Mouse (Mus musculus): ENCODE measurements around the gene Whrn. TPM values are rescaled to one million over a fixed set of nuclear protein-coding genes. Genes with fewer than 3 reads are reported as not detected.

The Whrn gene
- polyA plus RNA-seq, 1 experiment from 2014 or later, result 1.9 TPM

DNA sequence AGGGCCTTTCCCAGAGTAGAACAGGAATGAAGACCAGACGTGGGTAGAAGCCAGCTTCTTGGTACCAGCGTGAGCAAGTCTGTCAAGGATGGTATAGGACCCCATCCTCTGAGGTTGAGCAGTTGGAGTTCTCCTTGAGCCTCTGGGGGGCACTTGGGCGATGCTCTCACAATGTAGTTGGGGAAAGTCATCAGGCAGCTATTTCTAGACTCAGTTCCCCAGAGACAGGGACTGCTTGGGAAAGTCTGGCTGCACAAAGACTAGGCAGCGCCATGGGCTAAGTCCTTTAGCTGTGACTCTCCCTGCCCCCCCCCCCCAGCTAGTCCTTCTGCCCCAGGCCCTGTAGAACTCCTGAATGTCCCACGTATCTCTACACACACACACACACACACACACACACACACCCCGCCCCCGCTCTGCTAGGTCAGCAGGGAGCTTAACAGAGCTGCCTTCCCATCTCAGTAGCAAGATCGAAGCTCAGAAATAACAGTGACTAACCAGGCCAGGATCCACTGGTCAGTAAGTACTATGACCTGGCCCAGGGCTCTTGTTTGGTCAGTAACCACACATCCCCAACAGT is 96.0 kb downstream of the Whrn start:
- DNase-seq (ENCODE audit: low spot score), result no peak
- H3K4me2 ChIP-seq (replicated peaks; ENCODE audit: low read depth, low read length), result 0 out of 2 replicates have a peak overlapping the region, but pooled peaks have one; percentile 22
- no peak for ATAC-seq
- no peak overlapping the region for H3K4me3 ChIP-seq (ENCODE audit: low read depth, low read length)
- no peak overlapping the region for H3K9ac ChIP-seq (replicated peaks; ENCODE audit: low read depth)
- peaks cover 5% of the 10 kb centered on the region; the same call in 1 of the 2 replicates for H3K36me3 ChIP-seq (ENCODE audit: insufficient read depth, low read length)
- H3K4me1 ChIP-seq (ENCODE audit: insufficient read depth, low read depth, low read length), result peaks cover 19% of the 10 kb centered on the region
- WGBS, result 56% methylated on average over 8 of the region's 8 CpGs
- no peaks in the 10 kb centered on the region for H3K9me3 ChIP-seq (ENCODE audit: low read length)
- peak overlapping the region; percentile 84 for H3K27ac ChIP-seq (ENCODE audit: low read length)
- no peaks in the 10 kb centered on the region for H3K27me3 ChIP-seq (replicated peaks; ENCODE audit: insufficient read depth, low read length)
- TF ChIP-seq CTCF (IDR thresholded peaks at IDR 0.05), result 0 out of 2 replicates have a peak, but pooled peaks have one; percentile 18
- no peak for TF ChIP-seq EP300 (IDR thresholded peaks at IDR 0.05)

DNA sequence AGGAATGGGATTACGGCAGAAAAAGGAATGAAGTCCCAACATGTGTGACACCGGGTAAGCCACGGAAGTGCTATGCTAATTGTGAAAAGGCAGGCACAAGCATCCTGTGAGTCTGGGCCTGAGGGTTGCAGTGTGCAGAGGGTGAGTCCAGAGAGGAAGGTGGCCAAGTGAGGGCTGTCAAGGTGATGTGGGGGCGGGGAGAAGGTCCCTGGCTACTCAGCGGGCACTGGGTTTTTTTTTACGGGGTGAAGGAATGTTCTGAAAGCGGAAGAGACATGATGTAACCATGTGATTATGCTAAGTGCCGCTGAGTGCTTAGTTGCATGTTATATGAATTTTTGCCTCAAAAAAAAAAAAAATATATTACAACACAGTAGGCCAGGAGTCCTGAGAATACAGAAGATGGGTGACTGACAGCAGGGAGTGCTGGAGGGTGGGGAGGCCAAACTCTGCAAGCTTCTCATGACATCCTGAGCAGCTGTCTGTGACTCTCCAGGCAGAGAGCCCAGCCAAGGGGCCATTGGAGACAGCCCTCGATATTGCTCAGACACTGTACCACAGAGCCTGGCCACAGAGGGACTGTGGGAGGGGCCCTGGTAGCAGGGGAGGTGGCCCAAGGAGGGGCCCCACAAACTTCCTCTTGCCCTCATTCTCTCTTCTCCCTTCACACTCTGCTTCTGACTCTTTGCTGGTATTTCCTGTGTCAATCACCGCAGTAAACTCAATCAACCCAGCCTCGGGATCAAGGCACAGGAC is 96.8 kb downstream of the Whrn start:
- H3K27ac ChIP-seq (ENCODE audit: low read length), result peak overlapping the region; percentile 84
- H3K27me3 ChIP-seq (replicated peaks; ENCODE audit: insufficient read depth, low read length), result no peaks in the 10 kb centered on the region
- H3K36me3 ChIP-seq (ENCODE audit: insufficient read depth, low read length), result peaks cover 6% of the 10 kb centered on the region; the same call in 1 of the 2 replicates
- TF ChIP-seq EP300 (IDR thresholded peaks at IDR 0.05) (peak; percentile 66), CTCF (IDR thresholded peaks at IDR 0.05) (no peak)
- WGBS, result 16% methylated on average over 11 of the region's 11 CpGs
- 0 out of 2 replicates have a peak overlapping the region, but pooled peaks have one; percentile 22 for H3K4me2 ChIP-seq (replicated peaks; ENCODE audit: low read depth, low read length)
- H3K9me3 ChIP-seq (ENCODE audit: low read length), result no peaks in the 10 kb centered on the region
- H3K9ac ChIP-seq (replicated peaks; ENCODE audit: low read depth), result no peak overlapping the region
- peaks cover 19% of the 10 kb centered on the region for H3K4me1 ChIP-seq (ENCODE audit: insufficient read depth, low read depth, low read length)
- peak; percentile 47 for ATAC-seq
- H3K4me3 ChIP-seq (ENCODE audit: low read depth, low read length), result no peak overlapping the region
- DNase-seq (ENCODE audit: low spot score), result peak; percentile 90

DNA sequence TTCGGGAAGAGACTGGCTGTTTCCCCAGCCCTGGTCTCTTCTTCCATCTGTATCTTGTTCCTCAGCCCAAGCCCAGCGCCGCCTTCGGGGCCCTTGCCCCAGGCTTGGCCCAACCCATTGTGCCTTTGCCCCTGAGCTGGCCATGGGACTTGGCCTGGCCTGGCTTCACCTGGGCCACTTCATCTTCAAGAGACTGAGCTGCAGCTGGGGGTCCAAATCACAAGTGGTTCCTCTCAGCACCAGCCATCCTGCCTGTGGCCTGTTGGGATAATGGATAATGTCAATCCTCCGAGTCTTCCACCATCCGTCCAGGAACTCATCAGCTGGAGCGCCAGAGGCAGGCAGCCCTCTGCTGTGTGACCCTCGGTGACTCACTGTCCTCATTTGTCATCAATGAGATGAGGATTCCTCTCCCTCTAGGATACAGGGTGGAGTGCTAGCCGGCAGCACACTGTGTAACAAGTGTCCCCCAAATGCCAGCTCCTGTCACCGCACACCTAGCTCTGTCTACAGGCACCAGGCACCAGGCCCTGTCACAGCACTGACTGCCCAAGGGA is 97.7 kb downstream of the Whrn start:
- no peaks in the 10 kb centered on the region for H3K9me3 ChIP-seq (ENCODE audit: low read length)
- DNase-seq (ENCODE audit: low spot score) (no peak), ATAC-seq (no peak)
- H3K4me2 ChIP-seq (replicated peaks; ENCODE audit: low read depth, low read length), result no peak overlapping the region
- peaks cover 11% of the 10 kb centered on the region for H3K4me1 ChIP-seq (ENCODE audit: insufficient read depth, low read depth, low read length)
- 82% methylated on average over 10 of the region's 10 CpGs for WGBS
- H3K27ac ChIP-seq (ENCODE audit: low read length), result 0 out of 2 replicates have a peak overlapping the region, but pooled peaks have one; percentile 54
- TF ChIP-seq EP300 (IDR thresholded peaks at IDR 0.05) (no peak), CTCF (IDR thresholded peaks at IDR 0.05) (no peak)
- H3K36me3 ChIP-seq (ENCODE audit: insufficient read depth, low read length), result peaks cover 8% of the 10 kb centered on the region; the same call in 1 of the 2 replicates
- no peaks in the 10 kb centered on the region for H3K27me3 ChIP-seq (replicated peaks; ENCODE audit: insufficient read depth, low read length)
- no peak overlapping the region for H3K9ac ChIP-seq (replicated peaks; ENCODE audit: low read depth)
- no peak overlapping the region for H3K4me3 ChIP-seq (ENCODE audit: low read depth, low read length)

DNA sequence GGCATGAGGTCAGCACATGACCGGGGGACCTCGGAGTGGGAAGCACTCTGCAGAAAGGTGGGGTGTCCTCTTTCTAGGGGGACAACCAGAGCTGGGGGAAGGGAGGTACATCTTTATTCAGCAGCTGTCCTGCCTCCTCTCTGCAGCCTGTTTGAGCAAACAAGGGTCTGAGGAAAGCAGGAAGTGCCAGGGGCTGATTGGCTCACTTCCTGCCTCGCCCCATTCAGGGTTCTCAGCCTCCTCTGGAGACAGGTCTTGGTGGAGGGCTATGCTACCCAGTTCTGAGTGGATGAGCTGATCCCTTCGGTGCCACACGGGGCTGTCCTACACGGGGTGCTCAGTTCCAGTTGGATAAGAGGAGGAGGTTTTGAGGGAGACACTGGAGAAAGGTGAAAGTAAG is 104.5 kb downstream of the Whrn start:
- H3K36me3 ChIP-seq (ENCODE audit: insufficient read depth, low read length), result peaks cover 8% of the 10 kb centered on the region
- DNase-seq (ENCODE audit: low spot score) (peak; percentile 58), ATAC-seq (peak; percentile 56)
- H3K9me3 ChIP-seq (ENCODE audit: low read length), result no peaks in the 10 kb centered on the region
- no peak overlapping the region for H3K4me2 ChIP-seq (replicated peaks; ENCODE audit: low read depth, low read length)
- no peak overlapping the region for H3K9ac ChIP-seq (replicated peaks; ENCODE audit: low read depth)
- H3K4me1 ChIP-seq (ENCODE audit: insufficient read depth, low read depth, low read length), result peaks cover 5% of the 10 kb centered on the region; the same call in 1 of the 2 replicates
- H3K27me3 ChIP-seq (replicated peaks; ENCODE audit: insufficient read depth, low read length), result no peaks in the 10 kb centered on the region
- no peak for TF ChIP-seq EP300 (IDR thresholded peaks at IDR 0.05)
- TF ChIP-seq CTCF (IDR thresholded peaks at IDR 0.05), result no peak
- 54% methylated on average over 6 of the region's 6 CpGs for WGBS
- H3K27ac ChIP-seq (ENCODE audit: low read length), result peak overlapping the region; percentile 54; the same call in 1 of the 2 replicates
- H3K4me3 ChIP-seq (ENCODE audit: low read depth, low read length), result no peak overlapping the region

DNA sequence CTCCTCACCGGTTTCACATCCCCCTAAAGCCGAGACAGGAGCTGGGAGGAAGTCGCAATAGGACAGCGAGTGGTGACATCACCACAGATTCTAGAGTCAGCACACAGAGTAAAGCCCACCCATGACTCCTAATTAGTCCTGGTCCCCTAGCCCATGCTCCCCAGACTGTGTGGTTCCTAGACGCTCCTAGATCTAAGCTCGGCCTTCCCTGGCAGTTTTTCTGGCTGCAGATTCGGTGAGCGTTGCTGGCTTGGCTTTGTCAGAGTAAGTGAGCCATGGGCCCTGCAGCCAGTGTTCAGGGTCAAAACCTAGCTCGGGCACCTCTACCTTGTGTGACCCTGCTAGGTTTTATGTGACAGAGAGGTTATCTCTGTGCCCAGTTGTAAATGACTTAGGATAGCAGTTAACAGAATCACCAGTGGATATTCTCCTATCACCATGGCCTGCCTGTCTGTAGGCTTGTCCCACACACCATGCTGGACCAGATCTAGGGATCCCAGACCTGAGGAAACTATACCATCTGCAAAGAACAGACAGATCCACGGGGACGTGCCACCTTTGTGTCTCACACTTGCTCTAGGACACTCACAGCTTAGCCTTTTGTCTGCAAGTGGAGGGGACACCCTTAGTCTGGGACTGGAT is 105.8 kb downstream of the Whrn start:
- Histone ChIP-seq H3K4me2 (replicated peaks; ENCODE audit: low read depth, low read length) (no peak overlapping the region), H3K9ac (replicated peaks; ENCODE audit: low read depth) (no peak overlapping the region), H3K36me3 (ENCODE audit: insufficient read depth, low read length) (peaks cover 5% of the 10 kb centered on the region), H3K27ac (ENCODE audit: low read length) (no peak overlapping the region), H3K4me3 (ENCODE audit: low read depth, low read length) (no peak overlapping the region), H3K9me3 (ENCODE audit: low read length) (no peaks in the 10 kb centered on the region), H3K4me1 (ENCODE audit: insufficient read depth, low read depth, low read length) (peaks cover 5% of the 10 kb centered on the region; the same call in 1 of the 2 replicates), H3K27me3 (replicated peaks; ENCODE audit: insufficient read depth, low read length) (no peaks in the 10 kb centered on the region)
- no peak for DNase-seq (ENCODE audit: low spot score)
- ATAC-seq, result no peak
- WGBS, result 73% methylated on average over 11 of the region's 11 CpGs
- TF ChIP-seq CTCF (IDR thresholded peaks at IDR 0.05), result no peak
- no peak for TF ChIP-seq EP300 (IDR thresholded peaks at IDR 0.05)

Data from lung, postnatal 0 days (tissue).